Mouse (Mus musculus) MEL (cell line): ENCODE results near the gene Hecw2.

Experiments used
- CTCF ChIP-seq, 3 experiments: IDR thresholded peaks in 2 of 3; conservative IDR thresholded peaks in 1 of 3; 2 replicates each; pipeline ENCODE4 v1.5.1; 2011 to 2012; ENCODE audit warnings: low read length in 3 of 3, low read depth in 2 of 3, mild to moderate bottlenecking in 2 of 3, improper control_type of control experiment in 1 of 3, inconsistent platforms in 1 of 3, mixed read lengths in 1 of 3, moderate library complexity in 1 of 3; ENCODE audit not compliant: control insufficient read depth in 1 of 3, insufficient read depth in 1 of 3, poor library complexity in 1 of 3, severe bottlenecking in 1 of 3
- E2F4 ChIP-seq: IDR thresholded peaks from 2 replicates; pipeline ENCODE4 v1.6.1; 2011; ENCODE audit warnings: low read depth, low read length, improper control_type of control experiment, borderline replicate concordance
- ELF1 ChIP-seq: IDR thresholded peaks from 2 replicates; pipeline ENCODE4 v1.6.1; 2014; ENCODE audit warnings: low read depth, mild to moderate bottlenecking, inconsistent platforms, low read length, improper control_type of control experiment, moderate library complexity
- MEF2A ChIP-seq: IDR thresholded peaks from 2 replicates; pipeline ENCODE4 v1.6.1; 2014; ENCODE audit warnings: low read depth, mild to moderate bottlenecking, inconsistent platforms, low read length, improper control_type of control experiment; ENCODE audit not compliant: poor library complexity, insufficient replicate concordance, severe bottlenecking; ENCODE audit errors: extremely low read depth
- NELFE ChIP-seq: IDR thresholded peaks from 2 replicates; pipeline ENCODE4 v1.6.1; 2011; ENCODE audit warnings: low read depth, low read length, improper control_type of control experiment
- POLR2A ChIP-seq, 2 experiments: IDR thresholded peaks; 2 replicates each; pipeline ENCODE4 v1.6.1; 2011 to 2012; ENCODE audit warnings: low read length in 2 of 2, mild to moderate bottlenecking in 2 of 2, control low read depth in 1 of 2, improper control_type of control experiment in 1 of 2, low read depth in 1 of 2, moderate library complexity in 1 of 2; ENCODE audit not compliant: control insufficient read depth in 1 of 2, insufficient read depth in 1 of 2, poor library complexity in 1 of 2
- POLR2AphosphoS5 ChIP-seq: IDR thresholded peaks from 2 replicates; pipeline ENCODE4 v1.6.1; 2012; ENCODE audit warnings: low read depth, borderline replicate concordance, mild to moderate bottlenecking, inconsistent platforms, low read length, moderate library complexity, mixed read lengths
- UBTF ChIP-seq: IDR thresholded peaks from 2 replicates; pipeline ENCODE4 v1.6.1; 2012; ENCODE audit warnings: low read depth, mild to moderate bottlenecking, inconsistent platforms, low read length, improper control_type of control experiment, moderate library complexity, borderline replicate concordance; ENCODE audit not compliant: insufficient read depth
- ZC3H11A ChIP-seq: IDR thresholded peaks from 2 replicates; pipeline ENCODE4 v1.6.1; 2012; ENCODE audit warnings: low read depth, mild to moderate bottlenecking, inconsistent platforms, low read length, improper control_type of control experiment
- ZNF384 ChIP-seq: IDR thresholded peaks from 2 replicates; pipeline ENCODE4 v1.6.1; 2012; ENCODE audit warnings: low read depth, mild to moderate bottlenecking, inconsistent platforms, low read length, improper control_type of control experiment

- TF ChIP-seq CTCF (IDR thresholded peaks at IDR 0.05 in 2 of 3, conservative IDR thresholded peaks at IDR 0.05 in 1 of 3; ENCODE audit: control insufficient read depth in 1 of 3, insufficient read depth in 1 of 3, low read depth in 2 of 3, low read length in 3 of 3, poor library complexity in 1 of 3, severe bottlenecking in 1 of 3) (no peak), POLR2A (IDR thresholded peaks at IDR 0.05; ENCODE audit: control insufficient read depth in 1 of 2, insufficient read depth in 1 of 2, low read depth in 1 of 2, low read length in 2 of 2, poor library complexity in 1 of 2) (no peak), NELFE (no peak), ELF1 (no peak), ZNF384 (no peak), POLR2AphosphoS5 (no peak), E2F4 (no peak), MEF2A (no peak), ZC3H11A (no peak), UBTF (no peak)
Measured at GRCm38 (mm10) chr1:53829089-53829488, 365.9 kb downstream of the Hecw2 start.
